Mouse (Mus musculus) myocyte (in vitro differentiated cells): ENCODE measurements around the gene Chn2.

Experiments
- CEBPB ChIP-seq: IDR thresholded peaks from 2 replicates; pipeline ENCODE4 v1.6.1; 2011; ENCODE audit warnings: mild to moderate bottlenecking, moderate library complexity; ENCODE audit not compliant: poor library complexity, insufficient read depth, severe bottlenecking
- E2F4 ChIP-seq: IDR thresholded peaks from one replicate; pipeline ENCODE4 v1.6.1; 2011; ENCODE audit warnings: mild to moderate bottlenecking, control low read depth, moderate library complexity; ENCODE audit not compliant: insufficient read depth
- REST ChIP-seq: IDR thresholded peaks from one replicate; pipeline ENCODE4 v1.6.1; 2011; ENCODE audit warnings: mild to moderate bottlenecking, control low read depth, moderate library complexity; ENCODE audit not compliant: insufficient read depth, insufficient read length
- TCF12 ChIP-seq: IDR thresholded peaks from one replicate; pipeline ENCODE4 v1.6.1; 2011; ENCODE audit warnings: mild to moderate bottlenecking, control low read depth; ENCODE audit not compliant: poor library complexity, insufficient read depth, severe bottlenecking

- TF ChIP-seq E2F4 (no peak), TCF12 (no peak), CEBPB (no peak), REST (no peak)
Measured at GRCm38 (mm10) chr6:54076625-54077024, 37.3 kb downstream of the Chn2 start.
